In the genomic region with DNA sequence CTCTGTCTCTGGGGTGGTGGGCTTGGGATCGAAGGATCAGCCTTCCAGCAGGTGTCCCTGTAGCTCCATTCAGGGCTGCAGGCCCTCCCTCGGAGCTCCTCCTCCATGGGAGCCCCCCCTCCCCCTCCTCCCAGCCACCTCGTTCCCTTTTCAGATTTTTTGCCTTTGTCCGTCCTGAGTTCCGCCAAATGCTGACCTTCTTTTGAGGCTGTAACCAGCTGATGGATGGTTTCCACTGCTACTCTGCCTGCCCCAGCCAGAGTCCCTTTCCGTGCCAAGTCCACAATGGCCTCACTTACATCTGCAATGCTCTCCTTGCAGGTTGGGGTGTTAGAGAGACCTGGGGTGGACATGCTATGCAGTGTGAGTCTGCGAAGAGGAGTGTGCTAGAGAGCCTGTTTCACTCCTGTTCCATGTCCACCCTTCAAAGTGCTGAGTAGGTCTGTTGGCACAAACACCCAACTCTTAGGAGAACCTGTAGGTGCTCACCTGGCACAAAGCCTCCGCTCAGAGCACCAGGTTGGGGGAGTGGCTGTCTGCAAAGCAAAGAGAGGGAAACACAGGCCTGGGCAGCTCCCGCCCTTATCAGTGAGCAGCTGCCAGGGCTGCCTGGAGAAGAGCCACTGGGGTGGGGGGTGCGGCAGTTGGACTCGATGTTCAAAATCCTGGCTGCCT, we compare ENCODE assay signal across 8 mouse cellular contexts. TPM values are rescaled to one million over a fixed set of nuclear protein-coding genes. Genes with fewer than 3 reads are reported as not detected.
A peak's percentile ranks its signal among the peaks of the same experiment; 100 is the strongest.
DNase-seq lines count a peak whose midpoint lies in the region; ATAC-seq and TF ChIP-seq lines count a peak whose summit lies in the region.

No protein-coding gene starts in this region.

- no peak overlapping the region for H3K27ac ChIP-seq in ES-Bruce4 (ENCODE audit: insufficient read depth, low read length)
- H3K27ac ChIP-seq in cortical plate, adult 2 months (ENCODE audit: insufficient read depth, low read length), result no peak overlapping the region
- peak overlapping the region; percentile 68 for H3K27ac ChIP-seq in kidney, embryonic 15.5 days

- no peaks in the 10 kb centered on the region for H3K4me1 ChIP-seq in ES-Bruce4 (ENCODE audit: control insufficient read depth, insufficient read depth, low read length)
- H3K4me1 ChIP-seq in cortical plate, adult 2 months (ENCODE audit: control insufficient read depth, insufficient read depth, low read length), result peaks cover 6% of the 10 kb centered on the region
- H3K4me1 ChIP-seq in kidney, embryonic 15.5 days, result peaks cover 51% of the 10 kb centered on the region

- no peak for TF ChIP-seq POLR2A in ES-Bruce4 (IDR thresholded peaks at IDR 0.05; ENCODE audit: insufficient read depth, low read length)
- no peak for TF ChIP-seq POLR2A in cortical plate, adult 2 months (IDR thresholded peaks at IDR 0.05; ENCODE audit: extremely low read depth, insufficient read depth, low read length)

- TF ChIP-seq EP300 in ES-Bruce4 (IDR thresholded peaks at IDR 0.05; ENCODE audit: insufficient read depth, low read depth, low read length), result no peak

- no peaks in the 10 kb centered on the region for H3K36me3 ChIP-seq in ES-Bruce4 (ENCODE audit: control insufficient read depth, insufficient read depth, low read length, poor library complexity, severe bottlenecking)
- no peaks in the 10 kb centered on the region for H3K36me3 ChIP-seq in kidney, embryonic 15.5 days

- 43% methylated on average over 11 of the region's 11 CpGs for WGBS in kidney, embryonic 15.5 days

- H3K4me2 ChIP-seq in kidney, embryonic 15.5 days, result no peak overlapping the region

- ATAC-seq in kidney, embryonic 15.5 days (replicated peaks; ENCODE audit: low FRiP score), result no peak

- no peaks in the 10 kb centered on the region for H3K27me3 ChIP-seq in ES-Bruce4 (ENCODE audit: control insufficient read depth, insufficient read depth, low read length, poor library complexity, severe bottlenecking)
- no peaks in the 10 kb centered on the region for H3K27me3 ChIP-seq in kidney, embryonic 15.5 days

- H3K4me3 ChIP-seq in ES-Bruce4 (ENCODE audit: low read depth, low read length), result no peak overlapping the region
- H3K4me3 ChIP-seq in cortical plate, adult 2 months (ENCODE audit: insufficient read depth, low read length), result no peak overlapping the region
- H3K4me3 ChIP-seq in kidney, embryonic 15.5 days (replicated peaks), result no peak overlapping the region

- no peak overlapping the region for H3K9ac ChIP-seq in ES-Bruce4 (ENCODE audit: low read depth, poor library complexity, severe bottlenecking)
- 0 out of 2 replicates have a peak overlapping the region, but pooled peaks have one; percentile 1 for H3K9ac ChIP-seq in kidney, embryonic 15.5 days

- DNase-seq in gastrocnemius, postnatal 10 days, result peak; percentile 45
- DNase-seq in gastrocnemius, adult 8-10 months (ENCODE audit: low spot score in 2 of 2), result no peak
- DNase-seq in ovary, postnatal 10 days (ENCODE audit: low spot score), result peak; percentile 58
- no peak for DNase-seq in embryo, embryonic 10.5 days (ENCODE audit: low spot score)
- no peak for DNase-seq in cerebellum, adult 9-11 months

- TF ChIP-seq CTCF in ES-Bruce4 (IDR thresholded peaks at IDR 0.05; ENCODE audit: low read depth, low read length), result peak; percentile 47
- TF ChIP-seq CTCF in cortical plate, adult 2 months (IDR thresholded peaks at IDR 0.05; ENCODE audit: extremely low read depth, insufficient read depth, low read length), result 0 out of 2 replicates have a peak, but pooled peaks have one; percentile 3

- no peaks in the 10 kb centered on the region for H3K9me3 ChIP-seq in ES-Bruce4 (replicated peaks; ENCODE audit: control insufficient read depth, insufficient read depth, low read length, poor library complexity, severe bottlenecking)
- no peaks in the 10 kb centered on the region for H3K9me3 ChIP-seq in kidney, embryonic 15.5 days (replicated peaks)

RNA-seq across cellular contexts. Expression of gene Neurl1b, which starts 9.5 kb away (rescaled TPM):
- total RNA-seq in gastrocnemius, postnatal 10 days (2021), result 10 to 100 TPM; 11.6 to 12.7 TPM
- 1 to 10 TPM; 1.9 to 3.5 (median 2.5) TPM for total RNA-seq in gastrocnemius, adult 8-10 months (2022)
- polyA plus RNA-seq in ES-Bruce4 (2011; ENCODE audit: insufficient read depth, insufficient read length, low read depth, missing spikeins), result 3.3 and 4.2 TPM in 2 replicates
- 53.4 and 56.8 TPM in 2 replicates for polyA plus RNA-seq in cortical plate, adult 2 months (2012; rRNA removed)
- 1.3 and 1.7 TPM in 2 replicates for polyA plus RNA-seq in kidney, embryonic 15.5 days (2015; fragmentation: Nextera tagmentation; extraction: Ambion mirVana)

Comparison
In these comparisons a context has a peak if more than half of its experiments do, and no peak if none do; other contexts are left out.
1. DNase-seq: peak in gastrocnemius, postnatal 10 days (single experiment) and ovary, postnatal 10 days (single experiment); none in gastrocnemius, adult 8-10 months (0 of 2), embryo, embryonic 10.5 days (single experiment) and cerebellum, adult 9-11 months (single experiment).
2. RNA of gene Neurl1b, which starts 9.5 kb away (polyA plus RNA-seq): 53.4 to 56.8 TPM in cortical plate, adult 2 months; 3.3 to 4.2 TPM in ES-Bruce4 and 1.3 to 1.7 TPM in kidney, embryonic 15.5 days; every median in the first group is over 10 times any median in the second.